Mouse (Mus musculus): Measurements from ENCODE around the gene Apoc1. TPM values are rescaled to one million over a fixed set of nuclear protein-coding genes. Genes with fewer than 3 reads are reported as not detected.
"Not testable (repeated sequence)": the region's sequence is repeated elsewhere in the genome, so short reads cannot be mapped to it uniquely, and the experiment has no call there.

The Apoc1 gene
- total RNA-seq, 1 experiment from 2014 or later, result 16.5 TPM

- ATAC-seq (replicated peaks; ENCODE audit: insufficient number of reproducible peaks, low FRiP score, low TSS enrichment, poor library complexity, severe bottlenecking), result no peak
These were observed 1.6 kb downstream of the Apoc1 start for GRCm38 (mm10) chr7:19690845-19691244.

- no peak for ATAC-seq (replicated peaks; ENCODE audit: insufficient number of reproducible peaks, low FRiP score, low TSS enrichment, poor library complexity, severe bottlenecking)
These were observed 3.8 kb downstream of the Apoc1 start for GRCm38 (mm10) chr7:19688611-19689010.

GRCm38 (mm10) chr7:19688101-19688500 is 4.4 kb downstream of the Apoc1 start:
- ATAC-seq (replicated peaks; ENCODE audit: insufficient number of reproducible peaks, low FRiP score, low TSS enrichment, poor library complexity, severe bottlenecking), result no peak

- not testable (repeated sequence) for ATAC-seq (replicated peaks; ENCODE audit: insufficient number of reproducible peaks, low FRiP score, low TSS enrichment, poor library complexity, severe bottlenecking)
These were observed 5.4 kb downstream of the Apoc1 start for GRCm38 (mm10) chr7:19686927-19687583.

- ATAC-seq (replicated peaks; ENCODE audit: insufficient number of reproducible peaks, low FRiP score, low TSS enrichment, poor library complexity, severe bottlenecking), result no peak
These were observed 5.9 kb downstream of the Apoc1 start for GRCm38 (mm10) chr7:19686521-19686920.

- ATAC-seq (replicated peaks; ENCODE audit: insufficient number of reproducible peaks, low FRiP score, low TSS enrichment, poor library complexity, severe bottlenecking), result no peak
These were observed 7.1 kb downstream of the Apoc1 start for GRCm38 (mm10) chr7:19685374-19685773.

- peak; percentile 86 for ATAC-seq (replicated peaks; ENCODE audit: insufficient number of reproducible peaks, low FRiP score, low TSS enrichment, poor library complexity, severe bottlenecking)
These were observed 8.7 kb downstream of the Apoc1 start for GRCm38 (mm10) chr7:19683771-19684201.

- ATAC-seq (replicated peaks; ENCODE audit: insufficient number of reproducible peaks, low FRiP score, low TSS enrichment, poor library complexity, severe bottlenecking), result no peak
These were observed 9.5 kb downstream of the Apoc1 start for GRCm38 (mm10) chr7:19682979-19683378.

- ATAC-seq (replicated peaks; ENCODE audit: insufficient number of reproducible peaks, low FRiP score, low TSS enrichment, poor library complexity, severe bottlenecking), result no peak
These were observed 11.2 kb downstream of the Apoc1 start, which contains the start of the genes Gm44805 and Apoc4 for GRCm38 (mm10) chr7:19681202-19681694. Gm44805 (minus strand) TSS chr7:19681423. Apoc4 (minus strand) TSS chr7:19681479.

- no peak for ATAC-seq (replicated peaks; ENCODE audit: insufficient number of reproducible peaks, low FRiP score, low TSS enrichment, poor library complexity, severe bottlenecking)
These were observed 11.8 kb downstream of the Apoc1 start for GRCm38 (mm10) chr7:19680702-19681101.

- ATAC-seq (replicated peaks; ENCODE audit: insufficient number of reproducible peaks, low FRiP score, low TSS enrichment, poor library complexity, severe bottlenecking), result no peak
These were observed 13.6 kb downstream of the Apoc1 start for GRCm38 (mm10) chr7:19678901-19679300.

- ATAC-seq (replicated peaks; ENCODE audit: insufficient number of reproducible peaks, low FRiP score, low TSS enrichment, poor library complexity, severe bottlenecking), result no peak
These were observed 14.6 kb downstream of the Apoc1 start, which contains the start of gene Apoc2 for GRCm38 (mm10) chr7:19677872-19678271. Apoc2 (minus strand) TSS chr7:19677941.

- peak; percentile 67 for ATAC-seq (replicated peaks; ENCODE audit: insufficient number of reproducible peaks, low FRiP score, low TSS enrichment, poor library complexity, severe bottlenecking)
These were observed 15.8 kb downstream of the Apoc1 start for GRCm38 (mm10) chr7:19676662-19677061.

GRCm38 (mm10) chr7:19675824-19676223 is 16.6 kb downstream of the Apoc1 start:
- peak; percentile 94 for ATAC-seq (replicated peaks; ENCODE audit: insufficient number of reproducible peaks, low FRiP score, low TSS enrichment, poor library complexity, severe bottlenecking)

GRCm38 (mm10) chr7:19673083-19673699 is 19.3 kb downstream of the Apoc1 start:
- ATAC-seq (replicated peaks; ENCODE audit: insufficient number of reproducible peaks, low FRiP score, low TSS enrichment, poor library complexity, severe bottlenecking), result no peak

- no peak for ATAC-seq (replicated peaks; ENCODE audit: insufficient number of reproducible peaks, low FRiP score, low TSS enrichment, poor library complexity, severe bottlenecking)
These were observed 20.9 kb downstream of the Apoc1 start for GRCm38 (mm10) chr7:19671511-19671910.

GRCm38 (mm10) chr7:19668947-19669721 is 23.3 kb downstream of the Apoc1 start:
- peak; percentile 71 for ATAC-seq (replicated peaks; ENCODE audit: insufficient number of reproducible peaks, low FRiP score, low TSS enrichment, poor library complexity, severe bottlenecking)

GRCm38 (mm10) chr7:19667434-19667833 is 25.0 kb downstream of the Apoc1 start:
- ATAC-seq (replicated peaks; ENCODE audit: insufficient number of reproducible peaks, low FRiP score, low TSS enrichment, poor library complexity, severe bottlenecking), result peak; percentile 30; the same call in 1 of the 2 replicates

GRCm38 (mm10) chr7:19666750-19667149 is 25.7 kb downstream of the Apoc1 start:
- ATAC-seq (replicated peaks; ENCODE audit: insufficient number of reproducible peaks, low FRiP score, low TSS enrichment, poor library complexity, severe bottlenecking), result no peak
